Mouse (Mus musculus) megakaryocyte-erythroid progenitor cell, adult 5-6 weeks (primary cell): ENCODE results near the gene Ctnnb1. TPM values are rescaled to one million over a fixed set of nuclear protein-coding genes. Genes with fewer than 3 reads are reported as not detected.
A peak's percentile ranks its signal among the peaks of the same experiment; 100 is the strongest.

Source experiments
- ATAC-seq: replicated peaks from 2 replicates; pipeline ENCODE4 v1.8.0; 2016; ENCODE audit warnings: mild to moderate bottlenecking, inconsistent platforms; ENCODE audit not compliant: severe bottlenecking, poor library complexity, low FRiP score, low TSS enrichment
- total RNA-seq, 2 experiments: library from RNA; stranded (forward) in 1 of 2; stranded (reverse) in 1 of 2; fragments of 200-1000, 215-1000 nt in 1 of 2; fragments of >200 nt in 1 of 2; fragmentation: Nextera tagmentation in 1 of 2; gene quantifications; 2 replicates each; pipeline ENCODE4 v1.2.3; 2014 to 2017

The Ctnnb1 gene
- total RNA-seq, 2 experiments from 2014 or later, result 302 to 475 TPM

GRCm38 (mm10) chr9:120919130-120919529 is 9.9 kb upstream of the Ctnnb1 start:
- ATAC-seq, result peak; percentile 76

- no peak for ATAC-seq
Observed at GRCm38 (mm10) chr9:120926126-120926525, 2.9 kb upstream of the Ctnnb1 start.

GRCm38 (mm10) chr9:120926939-120927606 is 1.9 kb upstream of the Ctnnb1 start:
- no peak for ATAC-seq

- ATAC-seq, result no peak
Observed at GRCm38 (mm10) chr9:120930021-120930420, 1.0 kb downstream of the Ctnnb1 start.

- ATAC-seq, result no peak
Observed at GRCm38 (mm10) chr9:120930811-120931210, 1.8 kb downstream of the Ctnnb1 start.

GRCm38 (mm10) chr9:120932371-120932770 is 3.4 kb downstream of the Ctnnb1 start:
- no peak for ATAC-seq

GRCm38 (mm10) chr9:120932797-120933586 is 4.0 kb downstream of the Ctnnb1 start:
- peak; percentile 60 for ATAC-seq

- ATAC-seq, result no peak
Observed at GRCm38 (mm10) chr9:120933587-120933885, 4.5 kb downstream of the Ctnnb1 start.

GRCm38 (mm10) chr9:120933886-120934758 is 5.1 kb downstream of the Ctnnb1 start:
- 0 out of 2 replicates have a peak, but pooled peaks have one; percentile 8 for ATAC-seq

- ATAC-seq, result 0 out of 2 replicates have a peak, but pooled peaks have one; percentile 27
Observed at GRCm38 (mm10) chr9:120934821-120935633, 6.0 kb downstream of the Ctnnb1 start.

GRCm38 (mm10) chr9:120935634-120935922 is 6.6 kb downstream of the Ctnnb1 start:
- no peak for ATAC-seq

- peak; percentile 35; the same call in 1 of the 2 replicates for ATAC-seq
Observed at GRCm38 (mm10) chr9:120936351-120936750, 7.3 kb downstream of the Ctnnb1 start.

GRCm38 (mm10) chr9:120940858-120941257 is 11.8 kb downstream of the Ctnnb1 start:
- ATAC-seq, result no peak

- ATAC-seq, result peak; percentile 78
Observed at GRCm38 (mm10) chr9:120943757-120944156, 14.7 kb downstream of the Ctnnb1 start.

GRCm38 (mm10) chr9:120944211-120944610 is 15.2 kb downstream of the Ctnnb1 start:
- ATAC-seq, result peak; percentile 77

GRCm38 (mm10) chr9:120946131-120946530 is 17.1 kb downstream of the Ctnnb1 start:
- ATAC-seq, result no peak

GRCm38 (mm10) chr9:120948832-120949231 is 19.8 kb downstream of the Ctnnb1 start:
- no peak for ATAC-seq

- no peak for ATAC-seq
Observed at GRCm38 (mm10) chr9:120950761-120951160, 21.7 kb downstream of the Ctnnb1 start.

GRCm38 (mm10) chr9:120951947-120952346 is 22.9 kb downstream of the Ctnnb1 start:
- no peak for ATAC-seq
